Mouse (Mus musculus) midbrain, embryonic 10.5 days (tissue): ENCODE measurements around the gene AU041133. TPM values are rescaled to one million over a fixed set of nuclear protein-coding genes. Genes with fewer than 3 reads are reported as not detected.

Experiments
- polyA plus RNA-seq: library from polyadenylated mRNA; unstranded; fragments of >200 nt; fragmentation: Nextera tagmentation; extraction: Ambion mirVana; gene quantifications from 2 replicates; pipeline ENCODE4 v1.2.1, GENCODE M21; 2016

The AU041133 gene
- polyA plus RNA-seq, 1 experiment from 2014 or later = 4.9 TPM

Other genes starting within 250 kb of the AU041133 start
- 2.5 and 3.9 TPM in 2 replicates for gene Zfp781, start 197.5 kb upstream of the AU041133 start, polyA plus RNA-seq
- 17.0 and 18.2 TPM in 2 replicates for gene Zfp873, start 79.9 kb upstream of the AU041133 start, polyA plus RNA-seq
- 5.2 and 6.9 TPM in 2 replicates for gene BC024063, start 44.7 kb upstream of the AU041133 start, polyA plus RNA-seq
- 16.0 and 16.2 TPM in 2 replicates for gene Zfp938, start 113.3 kb downstream of the AU041133 start, polyA plus RNA-seq
- not detected in 2 replicates for gene 4932415D10Rik, start 188.6 kb downstream of the AU041133 start, polyA plus RNA-seq
- gene Gm4924, start 226.2 kb downstream of the AU041133 start, polyA plus RNA-seq = 9.7 and 9.9 TPM in 2 replicates